8 mouse cellular contexts compared by ENCODE assay signal in genomic region chr14:25479841-25480252, GRCm38 (mm10). TPM values are rescaled to one million over a fixed set of nuclear protein-coding genes. Genes with fewer than 3 reads are reported as not detected.
A peak's percentile ranks its signal among the peaks of the same experiment; 100 is the strongest.
DNase-seq lines count a peak whose midpoint lies in the region; ATAC-seq lines count a peak whose summit lies in the region.

No protein-coding gene starts in this region.

- H3K27me3 ChIP-seq in limb, embryonic 12.5 days: no peaks in the 10 kb centered on the region
- H3K27me3 ChIP-seq in limb, embryonic 10.5 days (ENCODE audit: low read depth, poor library complexity, severe bottlenecking): no peaks in the 10 kb centered on the region
- no peaks in the 10 kb centered on the region for H3K27me3 ChIP-seq in limb, embryonic 13.5 days
- no peaks in the 10 kb centered on the region for H3K27me3 ChIP-seq in neural tube, embryonic 12.5 days (replicated peaks)

- no peak for ATAC-seq in limb, embryonic 12.5 days (ENCODE audit: insufficient number of reproducible peaks, insufficient read depth, low FRiP score, low TSS enrichment, low read depth)
- ATAC-seq in erythroid progenitor cell, adult 5-6 weeks (replicated peaks; ENCODE audit: low FRiP score, poor library complexity, severe bottlenecking): peak; percentile 30
- ATAC-seq in limb, embryonic 13.5 days (ENCODE audit: low FRiP score, low read depth): no peak
- ATAC-seq in neural tube, embryonic 12.5 days (ENCODE audit: low FRiP score, low read depth): no peak

- peak overlapping the region; percentile 23; the same call in 1 of the 2 replicates for H3K27ac ChIP-seq in limb, embryonic 12.5 days
- no peak overlapping the region for H3K27ac ChIP-seq in limb, embryonic 10.5 days
- no peak overlapping the region for H3K27ac ChIP-seq in limb, embryonic 13.5 days
- no peak overlapping the region for H3K27ac ChIP-seq in neural tube, embryonic 12.5 days

- peaks cover 98% of the 10 kb centered on the region for H3K4me1 ChIP-seq in limb, embryonic 12.5 days (replicated peaks)
- H3K4me1 ChIP-seq in limb, embryonic 10.5 days: peaks cover 90% of the 10 kb centered on the region
- peaks cover 97% of the 10 kb centered on the region for H3K4me1 ChIP-seq in limb, embryonic 13.5 days
- peaks cover 97% of the 10 kb centered on the region for H3K4me1 ChIP-seq in neural tube, embryonic 12.5 days

- 77% methylated on average over 3 of the region's 3 CpGs for WGBS in limb, embryonic 12.5 days
- WGBS in limb, embryonic 10.5 days: 81% methylated on average over 3 of the region's 3 CpGs
- WGBS in limb, embryonic 13.5 days: 51% methylated on average over 3 of the region's 3 CpGs
- 66% methylated on average over 3 of the region's 3 CpGs for WGBS in neural tube, embryonic 12.5 days

- no peaks in the 10 kb centered on the region for H3K9me3 ChIP-seq in limb, embryonic 12.5 days
- no peaks in the 10 kb centered on the region for H3K9me3 ChIP-seq in limb, embryonic 10.5 days (replicated peaks)
- no peaks in the 10 kb centered on the region for H3K9me3 ChIP-seq in limb, embryonic 13.5 days
- H3K9me3 ChIP-seq in neural tube, embryonic 12.5 days: no peaks in the 10 kb centered on the region

- H3K4me3 ChIP-seq in limb, embryonic 12.5 days (replicated peaks): no peak overlapping the region
- H3K4me3 ChIP-seq in limb, embryonic 10.5 days: no peak overlapping the region
- no peak overlapping the region for H3K4me3 ChIP-seq in limb, embryonic 13.5 days
- H3K4me3 ChIP-seq in neural tube, embryonic 12.5 days: no peak overlapping the region

- no peak overlapping the region for H3K4me2 ChIP-seq in limb, embryonic 12.5 days
- no peak overlapping the region for H3K4me2 ChIP-seq in limb, embryonic 13.5 days (replicated peaks)
- H3K4me2 ChIP-seq in neural tube, embryonic 12.5 days (replicated peaks): peak overlapping the region; percentile 8; the same call in 1 of the 2 replicates

- no peak for DNase-seq in limb, embryonic 10.5 days (ENCODE audit: low spot score)
- no peak for DNase-seq in gastrocnemius, postnatal 25 days
- DNase-seq in natural killer cell, adult 2 months (ENCODE audit: low spot score in 2 of 2): no peak
- no peak for DNase-seq in thymus, postnatal 25 days

- H3K36me3 ChIP-seq in limb, embryonic 12.5 days: peaks cover 41% of the 10 kb centered on the region
- peaks cover 35% of the 10 kb centered on the region for H3K36me3 ChIP-seq in limb, embryonic 10.5 days
- peaks cover 41% of the 10 kb centered on the region for H3K36me3 ChIP-seq in limb, embryonic 13.5 days
- no peaks in the 10 kb centered on the region for H3K36me3 ChIP-seq in neural tube, embryonic 12.5 days

- no peak overlapping the region; the same call in 1 of the 2 replicates for H3K9ac ChIP-seq in limb, embryonic 12.5 days (replicated peaks)
- H3K9ac ChIP-seq in limb, embryonic 13.5 days: peak overlapping the region; percentile 36; the same call in 1 of the 2 replicates
- no peak overlapping the region for H3K9ac ChIP-seq in neural tube, embryonic 12.5 days

RNA-seq across cellular contexts. Expression of gene Zmiz1, which starts 20.9 kb away (rescaled TPM):
- 53.4 and 57.1 TPM in 2 replicates for polyA plus RNA-seq in limb, embryonic 12.5 days (2016; fragmentation: Nextera tagmentation; extraction: Ambion mirVana)
- polyA plus RNA-seq in limb, embryonic 10.5 days (2016; fragmentation: Nextera tagmentation; extraction: Ambion mirVana): 43.8 and 55.5 TPM in 2 replicates
- 20.9 and 36.0 TPM in 2 replicates for total RNA-seq in erythroid progenitor cell, adult 5-6 weeks (2015; ENCODE audit: low replicate concordance)
- total RNA-seq in erythroid progenitor cell, adult 5-6 weeks (2017; ENCODE audit: low replicate concordance): 4.0 and 4.6 TPM in 2 replicates
- polyA plus RNA-seq in limb, embryonic 13.5 days (2015; fragmentation: Nextera tagmentation; extraction: Ambion mirVana): 66.7 and 68.6 TPM in 2 replicates
- 62.2 and 63.4 TPM in 2 replicates for polyA plus RNA-seq in neural tube, embryonic 12.5 days (2016; fragmentation: Nextera tagmentation; extraction: Ambion mirVana)
- total RNA-seq in gastrocnemius, postnatal 25 days (2021): 10 to 100 TPM; 26.4 to 29.8 TPM
